Mouse (Mus musculus): Measurements from ENCODE around the gene Gmppa.

Gene Gmppa

DNA sequence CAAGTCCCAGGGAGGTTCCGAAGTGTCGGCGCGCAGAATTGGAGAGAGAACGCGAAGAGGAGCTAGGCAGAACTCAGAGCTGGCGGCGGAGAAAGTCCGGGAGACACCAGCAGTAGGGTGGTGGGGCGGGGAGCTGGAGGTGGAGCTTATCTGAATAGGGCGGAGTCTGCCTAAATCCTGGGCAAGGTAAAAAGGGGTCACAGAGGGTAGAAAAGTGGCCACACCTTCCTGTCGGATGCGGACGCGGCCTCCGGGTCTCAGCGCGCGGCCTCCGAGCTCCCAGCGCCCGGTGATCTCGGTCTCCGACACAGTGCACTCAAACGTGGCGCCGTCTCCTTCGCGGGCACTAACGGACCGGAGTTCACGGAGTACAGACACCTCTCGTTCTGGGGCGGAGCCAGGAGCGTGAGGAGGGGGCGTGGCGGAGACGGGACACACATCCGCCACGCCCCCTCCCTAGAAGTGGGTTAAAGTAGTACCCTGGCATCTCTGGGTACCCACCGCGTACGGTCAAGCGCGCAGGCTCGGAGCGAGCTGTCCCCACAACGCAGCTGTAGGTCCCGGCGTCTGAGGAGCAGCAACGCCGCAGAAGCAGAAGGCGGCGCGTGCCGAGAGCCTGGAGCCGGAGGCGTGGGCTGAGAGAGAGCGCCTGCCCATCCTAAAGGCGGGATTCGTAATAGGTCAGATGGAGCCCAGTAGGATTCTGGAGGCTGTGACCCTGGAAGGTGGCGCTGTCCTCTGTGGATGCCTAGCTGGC is 51.9 kb downstream of the Gmppa start:
- DNase-seq (ENCODE audit: low spot score in 2 of 2) = no peak

DNA sequence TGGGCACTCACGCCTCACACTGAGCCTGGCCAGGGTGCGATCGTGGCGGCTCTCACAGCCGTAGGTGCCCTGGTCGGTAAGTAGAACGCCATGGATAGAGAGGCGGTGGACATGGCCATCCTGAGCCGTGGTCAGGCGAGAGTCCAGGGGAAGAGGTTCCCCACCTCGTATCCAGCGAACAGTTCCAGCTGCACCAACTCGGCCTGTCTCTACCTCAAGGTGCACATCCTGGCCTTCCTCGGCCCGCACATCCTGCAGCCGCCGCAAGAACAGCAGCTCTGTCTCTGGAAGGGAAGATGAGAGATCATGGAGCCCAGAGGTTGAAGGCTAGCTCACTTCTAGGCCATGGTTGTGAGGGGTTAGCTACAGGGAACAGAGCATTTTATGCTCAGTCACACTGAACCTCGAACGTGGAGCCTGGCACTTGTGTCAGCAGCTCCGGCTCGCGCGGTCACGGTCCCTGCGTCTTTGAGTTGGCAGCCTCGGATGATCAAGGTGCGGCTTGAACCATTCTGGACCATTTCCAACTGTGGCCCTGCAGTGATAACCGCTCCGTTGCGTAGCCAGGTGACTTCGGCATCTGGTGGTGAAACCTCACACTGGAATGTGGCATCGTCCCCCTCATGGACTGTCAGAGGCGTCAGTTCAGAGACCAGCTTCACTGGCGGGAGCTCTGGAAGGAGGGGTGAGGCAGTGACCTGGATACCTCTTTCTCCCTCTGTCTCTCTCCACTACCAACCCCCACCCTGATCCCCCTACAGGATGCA is 55.2 kb downstream of the Gmppa start:
- DNase-seq (ENCODE audit: low spot score in 2 of 2) = no peak

DNA sequence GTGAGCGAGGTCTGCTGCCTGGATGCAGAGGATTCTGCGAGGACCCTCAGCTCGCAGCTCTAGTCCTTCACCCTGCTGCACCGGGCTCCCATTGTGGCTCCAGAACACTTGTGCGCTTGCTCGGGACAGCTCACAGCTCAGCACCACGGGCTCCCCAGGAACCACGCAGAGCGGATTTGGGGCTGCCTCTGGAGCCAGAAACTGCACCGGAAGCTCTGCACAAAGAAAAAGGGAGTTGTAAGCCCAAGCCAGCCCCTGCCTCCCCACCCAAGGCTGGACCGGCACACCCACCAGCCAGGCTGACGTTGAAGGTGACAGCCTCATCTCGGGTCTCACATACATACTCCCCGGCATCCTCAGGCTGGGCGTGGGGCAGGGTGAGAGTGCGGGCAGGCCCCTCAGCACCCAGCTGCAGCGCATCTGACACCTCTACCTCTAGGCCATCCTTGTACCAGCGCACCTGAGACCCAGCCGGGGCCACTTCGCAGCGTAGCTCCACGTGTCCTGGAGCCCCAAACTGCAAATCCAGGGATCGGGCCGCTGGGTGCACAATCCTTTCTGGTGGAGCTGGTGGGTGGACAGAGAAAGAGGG is 56.9 kb downstream of the Gmppa start:
- DNase-seq (ENCODE audit: low spot score in 2 of 2) = no peak

Measured in heart, adult 9 months (tissue).